Mouse (Mus musculus): ENCODE results near the gene Fbp1. TPM values are rescaled to one million over a fixed set of nuclear protein-coding genes. Genes with fewer than 3 reads are reported as not detected.
"Not testable (repeated sequence)": the region's sequence is repeated elsewhere in the genome, so short reads cannot be mapped to it uniquely, and the experiment has no call there.

Fbp1 gene
- total RNA-seq, 2 experiments from 2014 or later = 0.39 TPM; not detected in 1

GRCm38 (mm10) chr13:62855396-62856304 is 32.4 kb downstream of the Fbp1 start:
- DNase-seq (ENCODE audit: extremely low spot score in 1 of 2, low spot score in 1 of 2) = no peak

DNA sequence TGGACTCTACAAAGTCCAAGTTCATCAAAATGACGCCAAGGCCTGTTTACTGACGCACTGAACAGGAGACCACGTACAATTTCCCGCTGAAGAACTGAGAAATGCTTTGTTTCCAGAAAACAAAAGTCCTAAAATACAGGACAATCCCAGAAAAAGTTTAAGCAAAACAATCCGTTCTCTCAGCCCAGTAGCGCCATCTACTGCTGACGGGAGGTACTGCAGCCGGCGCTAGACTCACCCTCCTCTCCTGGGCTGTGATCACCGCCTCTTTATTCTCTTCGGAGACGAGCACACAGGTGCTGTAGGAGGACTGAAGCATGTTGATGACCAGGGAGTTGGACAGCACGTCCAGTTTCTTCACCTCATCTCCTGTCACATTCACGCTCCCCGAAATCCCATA is 33.4 kb downstream of the Fbp1 start:
- DNase-seq (ENCODE audit: extremely low spot score in 1 of 2, low spot score in 1 of 2) = peak; percentile 69 to 91

DNA sequence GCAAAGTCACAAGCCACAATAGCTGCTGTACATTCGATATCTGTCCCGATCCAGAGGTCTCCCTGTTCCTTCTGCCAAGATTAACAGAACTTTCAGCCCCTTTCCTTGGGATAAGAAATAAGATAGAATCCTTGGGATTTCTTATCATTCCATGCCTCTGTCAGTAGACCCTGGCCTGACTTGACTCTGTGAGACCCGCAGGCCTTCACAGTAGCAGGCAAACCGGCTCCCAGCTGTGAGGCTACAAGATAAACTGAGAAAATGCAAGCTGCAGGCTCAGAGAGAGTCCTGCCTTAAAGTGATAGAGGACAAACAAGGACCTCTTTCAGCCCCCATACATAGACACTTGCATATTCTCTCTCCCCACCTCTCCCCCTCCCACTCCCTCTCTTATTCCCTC is 54.7 kb downstream of the Fbp1 start:
- DNase-seq (ENCODE audit: extremely low spot score in 1 of 2, low spot score in 1 of 2) = no peak

DNA sequence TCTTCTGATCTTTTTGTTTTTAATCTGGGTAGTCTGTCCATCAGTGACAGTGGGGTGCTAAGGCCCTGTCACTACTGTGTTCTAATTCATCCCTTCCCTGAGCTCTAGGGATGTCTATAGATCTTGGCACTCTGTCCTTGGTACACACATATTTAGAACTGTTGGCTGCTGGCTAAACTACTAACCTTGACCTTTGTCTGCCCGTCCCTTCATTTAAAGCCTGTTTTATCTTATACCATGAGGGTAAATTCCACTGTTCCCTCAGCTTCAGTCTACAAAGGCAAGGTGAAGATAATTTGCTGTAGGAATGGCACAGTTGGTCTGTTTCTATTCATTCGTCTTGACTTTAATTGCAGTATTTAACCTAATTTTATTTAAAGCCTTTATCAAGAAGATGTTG is 55.8 kb downstream of the Fbp1 start:
- no peak for DNase-seq (ENCODE audit: extremely low spot score in 1 of 2, low spot score in 1 of 2)

- not testable (repeated sequence) for DNase-seq (ENCODE audit: extremely low spot score in 1 of 2, low spot score in 1 of 2)
These were observed 72.4 kb downstream of the Fbp1 start for GRCm38 (mm10) chr13:62815705-62816104.

Other genes with a start within 250 kb of the Fbp1 start
- gene Platr25, start 127.6 kb downstream of the Fbp1 start, total RNA-seq (2021) = 10 to 100 TPM; 11.4 to 11.7 TPM
- gene Gm5141, start 102.5 kb downstream of the Fbp1 start, total RNA-seq (2021) = 1 to 10 TPM; 3.8 to 7.6 TPM
- not detected for gene Fbp2, start 29.9 kb downstream of the Fbp1 start, total RNA-seq (2021)
- gene 2010111I01Rik, start 76.6 kb upstream of the Fbp1 start, total RNA-seq (2021) = 10 to 100 TPM; 70.6 to 82.7 TPM

All from layer of hippocampus, postnatal 25 days (tissue).